Mouse (Mus musculus) liver, embryonic 13.5 days (tissue): Measurements from ENCODE around the gene Mucl3. TPM values are rescaled to one million over a fixed set of nuclear protein-coding genes. Genes with fewer than 3 reads are reported as not detected.

ENCODE experiments used
- ATAC-seq: fragments of 200-750 bp; cut with Nextera tagmentation; 2 replicates; pipeline ENCODE4 v1.8.0; 2017; ENCODE audit warnings: low read depth, mild to moderate bottlenecking, moderate number of reproducible peaks, moderate library complexity
- DNase-seq: peaks from one replicate; pipeline ENCODE4 v3.0.0; 2022
- H3K27ac ChIP-seq: fragments of 300-500 bp; sonication (generic); 2 replicates; pipeline ENCODE4 v1.5.1; 2015; ENCODE audit warnings: moderate library complexity, mild to moderate bottlenecking, inconsistent platforms
- H3K27me3 ChIP-seq: fragments of 300-500 bp; sonication (generic); 2 replicates; pipeline ENCODE4 v1.6.1; 2015; ENCODE audit warnings: mild to moderate bottlenecking, inconsistent platforms
- H3K36me3 ChIP-seq: fragments of 300-500 bp; sonication (generic); 2 replicates; pipeline ENCODE4 v1.6.1; 2015; ENCODE audit warnings: mild to moderate bottlenecking, inconsistent platforms
- H3K4me1 ChIP-seq: fragments of 300-500 bp; sonication (generic); replicated peaks from 2 replicates; pipeline ENCODE4 v1.6.1; 2015; ENCODE audit warnings: inconsistent platforms
- H3K4me2 ChIP-seq: fragments of 300-500 bp; sonication (generic); 2 replicates; pipeline ENCODE4 v1.6.1; 2015; ENCODE audit warnings: inconsistent platforms, mild to moderate bottlenecking, moderate library complexity
- H3K4me3 ChIP-seq: fragments of 300-500 bp; sonication (generic); replicated peaks from 2 replicates; pipeline ENCODE4 v1.5.1; 2015; ENCODE audit warnings: mild to moderate bottlenecking, inconsistent platforms
- H3K9ac ChIP-seq: fragments of 300-500 bp; sonication (generic); 2 replicates; pipeline ENCODE4 v1.6.1; 2015; ENCODE audit warnings: mild to moderate bottlenecking, inconsistent platforms
- H3K9me3 ChIP-seq: fragments of 300-500 bp; sonication (generic); replicated peaks from 2 replicates; pipeline ENCODE4 v1.6.1; 2016; ENCODE audit warnings: inconsistent platforms
- WGBS: fragments of 180-500 bp; shearing (Covaris S2); methylation state at CpG from one replicate; pipeline ENCODE4 v1.1.7; 2015; ENCODE audit not compliant: insufficient replicate concordance; 5-methylcytosine and 5-hydroxymethylcytosine counted together
- polyA plus RNA-seq: library from polyadenylated mRNA; unstranded; fragments of >200 nt; fragmentation: Nextera tagmentation; extraction: Ambion mirVana; gene quantifications from 2 replicates; pipeline ENCODE4 v1.2.1, GENCODE M21; 2015

Mucl3 gene
- polyA plus RNA-seq, 1 experiment from 2014 or later, result 0.03 TPM

DNA sequence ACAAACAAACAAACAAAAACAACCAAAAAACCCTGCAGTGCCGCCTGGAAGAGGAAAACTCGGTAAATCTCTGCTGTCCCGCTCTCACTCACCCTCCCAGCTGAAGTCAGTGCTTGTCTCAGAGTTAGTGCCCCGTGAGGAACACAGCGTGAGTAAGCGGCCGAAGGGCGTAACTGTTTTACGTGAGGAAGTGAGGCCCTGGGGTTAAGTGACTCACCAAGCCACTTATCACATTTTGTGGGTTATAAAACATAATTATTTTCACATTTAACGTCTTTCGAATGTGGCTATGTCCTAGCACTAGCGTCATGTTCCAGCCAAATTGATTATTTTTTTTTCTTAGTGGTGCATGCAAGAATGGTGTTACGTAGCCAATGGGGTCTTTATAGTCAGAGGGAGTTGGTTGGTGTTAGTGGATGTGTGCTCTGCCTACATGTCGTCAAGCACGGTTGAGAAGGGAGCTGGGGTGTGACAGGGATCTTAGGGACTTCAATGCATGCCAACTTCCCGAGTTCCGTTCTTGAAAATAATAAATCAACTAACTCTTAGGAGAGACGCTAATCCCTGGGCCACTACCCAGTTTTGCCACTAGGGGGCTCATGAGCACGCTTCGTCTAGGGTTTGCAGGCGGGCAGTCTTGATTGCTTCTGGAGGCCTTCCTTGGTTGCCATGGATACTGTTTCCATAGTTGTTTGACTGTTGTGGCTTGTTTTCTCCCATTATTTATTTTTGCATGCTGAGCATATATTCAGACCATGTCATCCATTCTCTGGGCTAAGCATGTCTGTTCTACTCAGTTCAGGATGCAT is 52.9 kb downstream of the Mucl3 start:
- ATAC-seq, result no peak
- peak; percentile 32 for DNase-seq
- no peak overlapping the region for H3K27ac ChIP-seq
- H3K27me3 ChIP-seq, result no peaks in the 10 kb centered on the region
- WGBS, result 43% methylated on average over 21 of the region's 21 CpGs
- no peak overlapping the region for H3K4me3 ChIP-seq
- no peaks in the 10 kb centered on the region for H3K4me1 ChIP-seq
- H3K36me3 ChIP-seq, result no peaks in the 10 kb centered on the region
- H3K9me3 ChIP-seq, result no peaks in the 10 kb centered on the region
- H3K9ac ChIP-seq, result no peak overlapping the region
- H3K4me2 ChIP-seq, result no peak overlapping the region

- no peak for DNase-seq
- Histone ChIP-seq H3K9ac (no peak overlapping the region), H3K27ac (no peak overlapping the region), H3K36me3 (no peaks in the 10 kb centered on the region), H3K4me1 (no peaks in the 10 kb centered on the region), H3K9me3 (no peaks in the 10 kb centered on the region), H3K27me3 (0 out of 2 replicates have a peak, but pooled peaks cover 3% of the 10 kb centered on the region), H3K4me3 (no peak overlapping the region), H3K4me2 (no peak overlapping the region)
- 41% methylated on average over 4 of the region's 4 CpGs for WGBS
- no peak for ATAC-seq
Observed at GRCm38 (mm10) chr17:35588387-35588786, 55.1 kb downstream of the Mucl3 start.

- Histone ChIP-seq H3K4me2 (no peak overlapping the region), H3K4me1 (no peaks in the 10 kb centered on the region), H3K9me3 (0 out of 2 replicates have a peak, but pooled peaks cover 3% of the 10 kb centered on the region), H3K36me3 (no peaks in the 10 kb centered on the region), H3K27me3 (0 out of 2 replicates have a peak, but pooled peaks cover 3% of the 10 kb centered on the region), H3K9ac (no peak overlapping the region), H3K27ac (no peak overlapping the region), H3K4me3 (no peak overlapping the region)
- WGBS, result 46% methylated on average over 1 of the region's 1 CpGs
- DNase-seq, result no peak
- no peak for ATAC-seq
Observed at GRCm38 (mm10) chr17:35587291-35587690, 56.2 kb downstream of the Mucl3 start.

Other genes with a start within 250 kb of the Mucl3 start
- gene H2-Q6, start 218.8 kb downstream of the Mucl3 start, polyA plus RNA-seq, result 9.6 and 11.1 TPM in 2 replicates
- 23.9 and 24.6 TPM in 2 replicates for gene H2-Q7, start 204.5 kb downstream of the Mucl3 start, polyA plus RNA-seq
- gene H2-Q10, start 173.6 kb downstream of the Mucl3 start, polyA plus RNA-seq, result 147 and 152 TPM in 2 replicates
- gene Pou5f1, start 137.7 kb downstream of the Mucl3 start, polyA plus RNA-seq, result not detected in 2 replicates
- gene Tcf19, start 126.9 kb downstream of the Mucl3 start, polyA plus RNA-seq, result 44.3 and 50.4 TPM in 2 replicates
- 7.5 and 8.8 TPM in 2 replicates for gene Cchcr1, start 126.6 kb downstream of the Mucl3 start, polyA plus RNA-seq
- 0.12 and 0.27 TPM in 2 replicates for gene Psors1c2, start 110.5 kb downstream of the Mucl3 start, polyA plus RNA-seq
- gene Cdsn, start 91.6 kb downstream of the Mucl3 start, polyA plus RNA-seq, result not detected in 2 replicates
- gene 2300002M23Rik, start 76.2 kb downstream of the Mucl3 start, polyA plus RNA-seq, result not detected in 2 replicates
- not detected in 2 replicates for gene Sfta2, start 42.1 kb downstream of the Mucl3 start, polyA plus RNA-seq
- not detected in 2 replicates for gene Gm9573, start 17.1 kb downstream of the Mucl3 start, polyA plus RNA-seq
- gene Vars2, start 23.9 kb upstream of the Mucl3 start, polyA plus RNA-seq, result 7.7 TPM in 2 replicates
- gene Gtf2h4, start 30.0 kb upstream of the Mucl3 start, polyA plus RNA-seq, result 31.9 and 33.9 TPM in 2 replicates
- 2.9 and 3.7 TPM in 2 replicates for gene Ddr1, start 60.9 kb upstream of the Mucl3 start, polyA plus RNA-seq
- gene Ier3, start 178.0 kb upstream of the Mucl3 start, polyA plus RNA-seq, result 21.6 and 23.2 TPM in 2 replicates
- 38.2 and 38.5 TPM in 2 replicates for gene Flot1, start 179.5 kb upstream of the Mucl3 start, polyA plus RNA-seq
- gene Tubb5, start 194.6 kb upstream of the Mucl3 start, polyA plus RNA-seq, result 520 and 547 TPM in 2 replicates
- gene Mdc1, start 197.8 kb upstream of the Mucl3 start, polyA plus RNA-seq, result 8.0 and 8.8 TPM in 2 replicates
- 23.0 and 25.4 TPM in 2 replicates for gene Nrm, start 217.6 kb upstream of the Mucl3 start, polyA plus RNA-seq
- 8.0 and 11.8 TPM in 2 replicates for gene Ppp1r18, start 221.9 kb upstream of the Mucl3 start, polyA plus RNA-seq
- 35.2 and 40.3 TPM in 2 replicates for gene Dhx16, start 236.1 kb upstream of the Mucl3 start, polyA plus RNA-seq